Mouse (Mus musculus) bone marrow, adult 2 months (tissue): Measurements from ENCODE around the gene Tifa.

Experiments used
- CTCF ChIP-seq: fragments of 200-500 bp; IDR thresholded peaks from 2 replicates; pipeline ENCODE4 v1.5.1; 2011; ENCODE audit warnings: low read length, control low read depth; ENCODE audit not compliant: control insufficient read depth, insufficient read depth
- POLR2A ChIP-seq: fragments of 200-500 bp; IDR thresholded peaks from 2 replicates; pipeline ENCODE4 v1.6.1; 2011; ENCODE audit warnings: low read depth, mild to moderate bottlenecking, control low read depth, low read length, borderline replicate concordance; ENCODE audit not compliant: control insufficient read depth

DNA sequence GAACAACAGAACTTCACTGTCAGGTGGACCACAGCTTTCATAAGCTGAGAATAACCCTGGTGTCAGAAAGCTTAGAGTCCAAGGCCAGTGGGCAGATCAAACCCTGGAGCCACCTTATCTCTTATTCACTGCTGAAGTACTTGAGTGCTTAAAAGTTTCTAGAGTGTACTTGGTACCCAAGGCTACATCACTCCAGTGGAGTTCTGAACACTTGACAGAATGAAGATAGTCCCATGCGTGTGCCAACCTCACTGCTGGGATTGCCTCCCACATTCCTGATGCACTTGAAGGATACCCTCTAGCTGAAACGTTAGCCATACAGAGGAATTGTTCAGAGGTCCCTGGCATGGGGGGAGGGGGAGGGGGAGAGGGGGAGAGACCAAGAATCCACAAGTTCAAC is 92.1 kb downstream of the Tifa start:
- TF ChIP-seq POLR2A (no peak), CTCF (no peak)
